Mouse (Mus musculus) midbrain, postnatal 0 days (tissue): ENCODE data around the gene Adad2. TPM values are rescaled to one million over a fixed set of nuclear protein-coding genes. Genes with fewer than 3 reads are reported as not detected.

Experiments used
- ATAC-seq: fragments of 200-750 bp; cut with Nextera tagmentation; 2 replicates; pipeline ENCODE4 v1.8.0; 2017; ENCODE audit warnings: moderate number of reproducible peaks, mild to moderate bottlenecking, moderate TSS enrichment, moderate library complexity; ENCODE audit not compliant: low FRiP score
- DNase-seq: peaks from one replicate; pipeline ENCODE4 v3.0.0-alpha.2; 2015; ENCODE audit warnings: low spot score
- H3K27ac ChIP-seq: fragments of 300-500 bp; sonication (generic); 2 replicates; pipeline ENCODE4 v1.5.1; 2014; ENCODE audit warnings: low read depth, mild to moderate bottlenecking, low read length, mixed read lengths
- H3K27me3 ChIP-seq: fragments of 300-500 bp; sonication (generic); 2 replicates; pipeline ENCODE4 v1.6.1; 2014; ENCODE audit warnings: low read length, control low read depth, mixed read lengths; ENCODE audit not compliant: insufficient read depth
- H3K36me3 ChIP-seq: fragments of 300-500 bp; sonication (generic); 2 replicates; pipeline ENCODE4 v1.6.1; 2014; ENCODE audit warnings: low read length, control low read depth, mixed read lengths; ENCODE audit not compliant: insufficient read depth
- H3K4me1 ChIP-seq: fragments of 300-500 bp; sonication (generic); 2 replicates; pipeline ENCODE4 v1.6.1; 2014; ENCODE audit warnings: mild to moderate bottlenecking, control low read depth, antibody characterized with exemption, low read length, mixed read lengths; ENCODE audit not compliant: insufficient read depth
- H3K4me2 ChIP-seq: fragments of 300-500 bp; sonication (generic); 2 replicates; pipeline ENCODE4 v1.6.1; 2014; ENCODE audit warnings: low read depth, mild to moderate bottlenecking, low read length, mixed read lengths; ENCODE audit not compliant: poor library complexity, severe bottlenecking
- H3K4me3 ChIP-seq: fragments of 300-500 bp; sonication (generic); 2 replicates; pipeline ENCODE4 v1.5.1; 2014; ENCODE audit warnings: low read depth, mild to moderate bottlenecking, low read length, moderate library complexity
- H3K9ac ChIP-seq: fragments of 300-500 bp; sonication (generic); replicated peaks from 2 replicates; pipeline ENCODE4 v1.6.1; 2014; ENCODE audit warnings: mild to moderate bottlenecking, low read length, moderate library complexity, mixed read lengths; ENCODE audit not compliant: poor library complexity, severe bottlenecking
- H3K9me3 ChIP-seq: fragments of 300-500 bp; sonication (generic); 2 replicates; pipeline ENCODE4 v1.6.1; 2016; ENCODE audit warnings: low read length, control low read depth
- CTCF ChIP-seq: IDR thresholded peaks from 2 replicates; pipeline ENCODE4 v1.5.1; 2016; ENCODE audit warnings: antibody characterized with exemption, mild to moderate bottlenecking
- WGBS: fragments of 180-500 bp; shearing (Covaris S2); extraction: QIAGEN DNeasy Blood & Tissue Kit; methylation state at CpG from one replicate; pipeline ENCODE4 v1.1.7; 2014; 5-methylcytosine and 5-hydroxymethylcytosine counted together
- polyA plus RNA-seq: library from polyadenylated mRNA; unstranded; fragments of >200 nt; fragmentation: Nextera tagmentation; extraction: Ambion mirVana; gene quantifications from 2 replicates; pipeline ENCODE4 v1.2.1, GENCODE M21; 2015
- total RNA-seq: library from RNA; depleted of rRNA; stranded (reverse); fragments of >200 nt; gene quantifications from 2 replicates; pipeline ENCODE4 v1.2.3, GENCODE M21; 2014

Gene Adad2
- total and polyA plus RNA-seq, 2 experiments from 2014 or later: 0.23 to 0.33 TPM

DNA sequence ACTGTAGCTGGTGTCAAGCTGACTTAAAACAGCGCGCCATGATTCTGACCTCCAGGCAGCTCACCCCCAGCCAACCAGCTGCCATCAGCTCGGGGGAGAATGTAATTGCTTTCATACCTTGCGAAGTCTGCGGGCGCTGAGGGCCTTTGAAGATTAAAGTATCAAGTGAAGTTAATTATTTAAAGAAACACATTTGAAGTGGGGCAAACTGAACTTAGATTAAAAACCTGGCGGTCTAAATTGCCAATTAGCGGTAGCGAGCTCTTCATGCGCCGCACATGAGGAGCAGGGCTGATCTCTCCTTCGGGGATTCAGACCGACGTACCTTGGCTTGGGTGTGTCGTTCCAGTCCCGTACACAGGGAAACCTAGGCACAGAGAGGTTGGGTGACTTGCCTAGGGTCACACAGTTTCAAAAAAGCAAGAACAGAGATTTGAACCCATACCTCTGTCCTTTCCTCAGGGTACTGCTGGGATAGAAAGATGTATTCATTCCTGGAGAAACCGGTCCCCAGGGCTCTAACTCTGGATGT lies 31.9 kb downstream of the Adad2 start:
- 51% methylated on average over 17 of the region's 17 CpGs for WGBS
- TF ChIP-seq CTCF: no peak
- H3K27me3 ChIP-seq: no peaks in the 10 kb centered on the region
- H3K4me1 ChIP-seq: no peaks in the 10 kb centered on the region
- H3K4me3 ChIP-seq: no peak overlapping the region
- no peaks in the 10 kb centered on the region for H3K9me3 ChIP-seq
- no peak overlapping the region for H3K9ac ChIP-seq
- DNase-seq (peak; percentile 55), ATAC-seq (peak; percentile 49; the same call in 1 of the 2 replicates)
- no peaks in the 10 kb centered on the region for H3K36me3 ChIP-seq
- no peak overlapping the region for H3K4me2 ChIP-seq
- H3K27ac ChIP-seq: 0 out of 2 replicates have a peak overlapping the region, but pooled peaks have one; percentile 43

DNA sequence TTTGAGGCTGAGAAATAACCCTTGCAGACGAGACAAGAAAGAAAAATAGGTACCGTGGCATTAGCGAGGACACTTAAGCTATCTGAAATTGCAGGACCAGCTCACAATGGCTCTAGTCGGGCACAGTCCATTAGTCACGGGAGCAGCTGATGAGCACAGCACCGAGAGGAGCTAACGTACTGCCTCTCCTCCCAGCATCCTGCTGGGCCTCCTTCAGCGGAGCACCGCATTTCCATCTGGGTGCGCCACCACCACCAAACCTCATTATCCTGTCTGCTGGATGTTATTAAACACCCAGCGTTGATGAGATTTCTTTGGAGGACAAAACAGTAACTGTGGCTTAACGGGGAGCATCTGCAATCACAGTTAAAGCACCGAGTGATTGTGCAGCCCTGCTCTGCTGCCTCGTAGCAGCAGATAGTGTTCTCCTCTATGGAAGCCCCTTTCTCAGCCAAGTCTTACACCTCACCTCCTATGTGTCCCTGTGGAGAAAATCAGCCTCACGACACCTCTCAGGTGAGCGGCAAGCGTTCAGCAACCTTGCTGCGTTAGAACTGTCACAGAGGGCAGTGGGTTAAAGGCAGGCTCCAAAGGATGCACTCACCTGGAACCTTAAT lies 32.5 kb downstream of the Adad2 start:
- Histone ChIP-seq H3K4me2 (no peak overlapping the region), H3K4me3 (no peak overlapping the region), H3K9me3 (no peaks in the 10 kb centered on the region), H3K27ac (peak overlapping the region; percentile 43; the same call in 1 of the 2 replicates), H3K27me3 (no peaks in the 10 kb centered on the region), H3K4me1 (no peaks in the 10 kb centered on the region), H3K36me3 (no peaks in the 10 kb centered on the region), H3K9ac (no peak overlapping the region)
- peak; percentile 66 for DNase-seq
- no peak for TF ChIP-seq CTCF
- 32% methylated on average over 18 of the region's 18 CpGs for WGBS
- no peak for ATAC-seq

DNA sequence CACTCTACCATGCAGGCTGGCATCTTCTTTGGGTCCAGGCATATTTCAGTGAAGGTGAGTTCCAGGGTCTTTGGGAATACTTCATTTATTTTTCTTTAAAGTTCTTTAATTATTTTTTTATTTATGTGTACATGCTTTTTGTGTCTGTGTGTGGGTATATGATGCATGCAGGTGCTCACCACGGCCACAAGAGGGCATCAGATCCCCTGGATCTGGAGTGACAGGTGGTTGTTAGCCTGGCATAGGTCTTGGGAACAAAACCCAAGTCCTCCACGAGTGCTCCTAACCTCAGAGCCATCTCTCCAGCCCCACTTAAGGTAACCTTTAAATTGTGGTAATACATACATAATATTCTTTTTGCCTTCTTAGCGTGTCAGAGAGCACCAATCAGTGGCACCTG lies 33.6 kb downstream of the Adad2 start:
- peak; percentile 46; the same call in 1 of the 2 replicates for TF ChIP-seq CTCF
- no peak for ATAC-seq
- Histone ChIP-seq H3K4me2 (no peak overlapping the region), H3K27me3 (no peaks in the 10 kb centered on the region), H3K27ac (no peak overlapping the region), H3K4me3 (no peak overlapping the region), H3K9me3 (no peaks in the 10 kb centered on the region), H3K9ac (no peak overlapping the region), H3K36me3 (no peaks in the 10 kb centered on the region), H3K4me1 (no peaks in the 10 kb centered on the region)
- no peak for DNase-seq
- WGBS: 84% methylated on average over 3 of the region's 3 CpGs

DNA sequence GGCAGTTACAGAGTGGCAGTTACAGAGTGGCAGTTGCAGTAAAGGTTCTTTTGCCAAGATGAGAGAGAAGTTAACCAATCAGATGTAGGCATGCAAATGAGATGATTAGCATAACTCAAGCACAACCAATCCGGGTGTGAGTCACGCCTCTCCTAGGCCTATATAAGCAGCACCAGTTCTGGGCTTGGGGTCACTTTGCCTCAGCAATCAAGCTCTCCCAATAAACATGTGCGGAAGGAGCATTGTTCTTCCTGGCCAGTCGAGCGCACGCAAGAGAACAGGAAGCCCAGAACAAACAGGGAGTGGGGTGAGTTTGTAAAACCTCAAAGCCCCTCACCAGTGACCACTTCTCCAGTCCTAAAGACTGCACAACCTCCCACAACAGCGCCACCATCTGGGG lies 34.3 kb downstream of the Adad2 start:
- WGBS: 89% methylated on average over 7 of the region's 7 CpGs
- Histone ChIP-seq H3K4me1 (no peaks in the 10 kb centered on the region), H3K4me3 (no peak overlapping the region), H3K27me3 (no peaks in the 10 kb centered on the region), H3K9ac (no peak overlapping the region), H3K4me2 (no peak overlapping the region), H3K27ac (no peak overlapping the region), H3K9me3 (no peaks in the 10 kb centered on the region), H3K36me3 (no peaks in the 10 kb centered on the region)
- no peak for DNase-seq
- no peak; the same call in 1 of the 2 replicates for TF ChIP-seq CTCF
- ATAC-seq: no peak

DNA sequence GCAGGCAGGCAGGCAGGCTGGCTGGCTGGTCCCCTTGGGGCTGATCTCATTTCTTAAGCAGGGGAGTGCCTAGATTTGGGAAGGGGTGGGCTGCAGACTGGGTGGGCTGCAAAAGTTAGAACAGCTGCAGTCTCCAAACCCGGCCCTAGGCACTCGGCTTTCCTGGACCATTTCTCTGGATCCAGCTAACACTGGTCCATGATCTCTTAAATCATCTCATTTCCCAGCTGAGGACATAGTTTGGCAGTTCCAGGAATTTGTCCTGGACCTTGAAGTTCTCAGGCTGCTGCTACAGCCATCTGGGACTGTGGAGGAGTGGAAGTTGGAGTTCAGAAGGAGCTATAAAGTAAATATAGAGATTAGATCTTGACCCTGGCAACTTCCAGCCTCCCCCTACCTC lies 38.8 kb downstream of the Adad2 start:
- Histone ChIP-seq H3K27me3 (no peaks in the 10 kb centered on the region), H3K4me3 (no peak overlapping the region), H3K9ac (no peak overlapping the region), H3K4me1 (no peaks in the 10 kb centered on the region), H3K9me3 (no peaks in the 10 kb centered on the region), H3K4me2 (no peak overlapping the region), H3K36me3 (no peaks in the 10 kb centered on the region), H3K27ac (no peak overlapping the region)
- TF ChIP-seq CTCF: no peak
- WGBS: 62% methylated on average over 2 of the region's 2 CpGs
- no peak for DNase-seq
- no peak for ATAC-seq

DNA sequence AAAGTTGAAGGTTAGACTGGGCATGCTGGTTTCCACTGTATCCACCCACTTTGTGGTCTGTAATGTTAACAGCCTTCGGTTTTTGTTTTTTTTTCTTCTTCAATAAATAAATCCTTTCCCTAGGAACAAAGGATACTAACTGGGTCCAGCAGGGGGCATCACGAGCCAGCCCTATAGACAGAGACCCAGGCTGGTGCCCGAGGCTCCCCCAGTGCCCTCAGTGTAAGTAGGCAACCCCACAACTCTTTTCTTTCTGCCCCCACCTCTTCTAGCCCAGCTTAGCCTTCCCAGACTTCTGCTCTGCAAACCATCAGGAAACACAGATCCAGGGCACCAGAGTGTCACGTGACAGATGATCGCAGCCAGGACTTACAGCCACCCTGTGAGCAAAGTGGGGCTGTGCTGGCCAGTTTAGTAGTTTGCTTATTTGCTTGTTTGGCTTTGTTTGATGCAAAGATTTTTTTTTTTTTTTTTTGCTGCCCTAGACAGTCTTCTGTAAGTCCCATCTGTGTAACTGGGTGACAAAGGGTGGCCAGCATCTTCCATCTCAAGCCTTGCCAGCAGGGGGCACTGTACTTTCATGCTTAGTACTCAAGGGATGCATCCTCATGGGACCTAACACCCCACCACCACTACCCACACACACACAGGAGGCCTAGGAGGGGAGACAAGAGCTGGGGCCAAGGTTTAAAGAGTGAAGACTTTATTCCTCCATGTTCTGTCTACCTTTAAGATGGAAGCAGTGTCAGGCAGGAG lies 44.3 kb downstream of the Adad2 start:
- 58% methylated on average over 5 of the region's 5 CpGs for WGBS

More for the DNA sequence above, 44.3 kb downstream of the Adad2 start:
- Histone ChIP-seq H3K9me3 (no peaks in the 10 kb centered on the region), H3K4me2 (no peak overlapping the region), H3K9ac (no peak overlapping the region), H3K4me3 (no peak overlapping the region), H3K36me3 (no peaks in the 10 kb centered on the region), H3K4me1 (no peaks in the 10 kb centered on the region), H3K27ac (no peak overlapping the region), H3K27me3 (no peaks in the 10 kb centered on the region)
- DNase-seq (no peak), ATAC-seq (no peak)
- TF ChIP-seq CTCF: peak; percentile 48
